Mouse (Mus musculus) heart, embryonic 16.5 days (tissue): ENCODE measurements around the gene Wdr20. TPM values are rescaled to one million over a fixed set of nuclear protein-coding genes. Genes with fewer than 3 reads are reported as not detected.
"Not testable (repeated sequence)": the region's sequence is repeated elsewhere in the genome, so short reads cannot be mapped to it uniquely, and the experiment has no call there.

Source experiments
- ATAC-seq: fragments of 200-750 bp; cut with Nextera tagmentation; replicated peaks from 2 replicates; pipeline ENCODE4 v1.8.0; 2017; ENCODE audit warnings: moderate number of reproducible peaks; ENCODE audit not compliant: insufficient read depth, low FRiP score; ENCODE audit errors: extremely low read depth
- H3K27ac ChIP-seq: fragments of 300-500 bp; sonication (generic); 2 replicates; pipeline ENCODE4 v1.5.1; 2014; ENCODE audit warnings: mild to moderate bottlenecking, low read length, control low read depth, moderate library complexity
- H3K27me3 ChIP-seq: fragments of 300-500 bp; sonication (generic); 2 replicates; pipeline ENCODE4 v1.6.1; 2014; ENCODE audit warnings: low read length, mixed read lengths; ENCODE audit not compliant: control insufficient read depth, insufficient read depth
- H3K36me3 ChIP-seq: fragments of 300-500 bp; sonication (generic); 2 replicates; pipeline ENCODE4 v1.6.1; 2014; ENCODE audit not compliant: control insufficient read depth, insufficient read depth
- H3K4me1 ChIP-seq: fragments of 300-500 bp; sonication (generic); 2 replicates; pipeline ENCODE4 v1.6.1; 2014; ENCODE audit warnings: low read length, mixed read lengths; ENCODE audit not compliant: control insufficient read depth, insufficient read depth
- H3K4me2 ChIP-seq: fragments of 300-500 bp; sonication (generic); 2 replicates; pipeline ENCODE4 v1.6.1; 2014; ENCODE audit warnings: low read depth, mild to moderate bottlenecking, control low read depth, low read length
- H3K4me3 ChIP-seq: fragments of 300-500 bp; sonication (generic); 2 replicates; pipeline ENCODE4 v1.5.1; 2014; ENCODE audit warnings: mild to moderate bottlenecking, control low read depth, low read length
- H3K9ac ChIP-seq: fragments of 300-500 bp; sonication (generic); 2 replicates; pipeline ENCODE4 v1.6.1; 2014; ENCODE audit warnings: low read length, control low read depth
- H3K9me3 ChIP-seq: fragments of 300-500 bp; sonication (generic); replicated peaks from 2 replicates; pipeline ENCODE4 v1.6.1; 2016; ENCODE audit warnings: low read length; ENCODE audit not compliant: control insufficient read depth
- WGBS: fragments of 180-500 bp; shearing (Covaris S2); extraction: QIAGEN DNeasy Blood & Tissue Kit; methylation state at CpG from one replicate; pipeline ENCODE4 v1.1.7; 2014; 5-methylcytosine and 5-hydroxymethylcytosine counted together
- polyA plus RNA-seq: library from polyadenylated mRNA; unstranded; fragments of >200 nt; fragmentation: Nextera tagmentation; extraction: Ambion mirVana; gene quantifications from 2 replicates; pipeline ENCODE4 v1.2.1, GENCODE M21; 2015

The Wdr20 gene
- polyA plus RNA-seq, 1 experiment from 2014 or later: 18.0 TPM

DNA sequence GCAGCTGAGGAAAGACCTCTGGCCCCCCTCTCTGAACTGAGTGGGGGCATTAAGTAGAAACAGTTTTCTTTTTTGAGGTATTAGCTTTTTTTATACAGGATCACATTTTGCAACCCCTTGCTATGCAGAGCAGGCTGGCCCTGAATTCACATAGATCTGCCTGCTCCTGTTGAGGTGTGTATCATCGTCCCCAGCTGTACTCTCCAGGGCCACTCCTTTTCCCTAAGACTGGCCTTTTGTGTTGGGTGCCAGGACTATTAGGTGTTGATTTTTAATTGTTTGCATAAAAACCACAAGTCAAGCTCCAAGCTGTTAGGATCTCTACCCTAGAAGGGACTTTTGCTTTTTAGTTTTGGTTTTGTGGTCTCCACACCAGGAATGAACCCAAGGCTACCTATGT is 39.7 kb upstream of the Wdr20 start:
- H3K4me2 ChIP-seq: no peak overlapping the region
- H3K4me1 ChIP-seq: peaks cover 22% of the 10 kb centered on the region
- H3K27me3 ChIP-seq: no peaks in the 10 kb centered on the region
- no peak overlapping the region for H3K4me3 ChIP-seq
- ATAC-seq: no peak
- H3K36me3 ChIP-seq: peaks cover 9% of the 10 kb centered on the region; the same call in 1 of the 2 replicates
- no peak overlapping the region for H3K9ac ChIP-seq
- no peaks in the 10 kb centered on the region for H3K9me3 ChIP-seq
- 97% methylated on average over 1 of the region's 1 CpGs for WGBS
- H3K27ac ChIP-seq: peak overlapping the region; percentile 13; the same call in 1 of the 2 replicates

GRCm38 (mm10) chr12:110698523-110699170 is 39.1 kb upstream of the Wdr20 start:
- Histone ChIP-seq H3K4me2 (peak overlapping the region; percentile 33; the same call in 1 of the 2 replicates), H3K4me1 (peaks cover 27% of the 10 kb centered on the region), H3K27ac (peak overlapping the region; percentile 13; the same call in 1 of the 2 replicates), H3K9ac (0 out of 2 replicates have a peak overlapping the region, but pooled peaks have one; percentile 36), H3K9me3 (no peaks in the 10 kb centered on the region), H3K27me3 (no peaks in the 10 kb centered on the region), H3K36me3 (peaks cover 7% of the 10 kb centered on the region; the same call in 1 of the 2 replicates), H3K4me3 (no peak overlapping the region)
- no peak for ATAC-seq
- WGBS: 34% methylated on average over 15 of the region's 15 CpGs

GRCm38 (mm10) chr12:110699171-110699547 is 38.6 kb upstream of the Wdr20 start:
- peaks cover 28% of the 10 kb centered on the region for H3K4me1 ChIP-seq
- no peaks in the 10 kb centered on the region for H3K9me3 ChIP-seq
- WGBS: 50% methylated on average over 2 of the region's 2 CpGs
- H3K4me3 ChIP-seq: no peak overlapping the region
- H3K4me2 ChIP-seq: peak overlapping the region; percentile 33; the same call in 1 of the 2 replicates
- ATAC-seq: no peak
- H3K27me3 ChIP-seq: no peaks in the 10 kb centered on the region
- no peak overlapping the region for H3K27ac ChIP-seq
- peaks cover 7% of the 10 kb centered on the region; the same call in 1 of the 2 replicates for H3K36me3 ChIP-seq
- 0 out of 2 replicates have a peak overlapping the region, but pooled peaks have one; percentile 36 for H3K9ac ChIP-seq

GRCm38 (mm10) chr12:110700730-110701129 is 37.0 kb upstream of the Wdr20 start:
- Histone ChIP-seq H3K4me3 (no peak overlapping the region), H3K4me2 (no peak overlapping the region), H3K36me3 (no peaks in the 10 kb centered on the region), H3K27ac (no peak overlapping the region), H3K9me3 (no peaks in the 10 kb centered on the region), H3K9ac (peak overlapping the region; percentile 47), H3K27me3 (no peaks in the 10 kb centered on the region), H3K4me1 (peaks cover 20% of the 10 kb centered on the region)
- 50% methylated on average over 2 of the region's 2 CpGs for WGBS
- no peak for ATAC-seq

GRCm38 (mm10) chr12:110701363-110701762 is 36.4 kb upstream of the Wdr20 start:
- peak overlapping the region; percentile 47; the same call in 1 of the 2 replicates for H3K9ac ChIP-seq
- not testable (repeated sequence) for H3K27ac ChIP-seq
- 38% methylated on average over 3 of the region's 3 CpGs for WGBS

DNA sequence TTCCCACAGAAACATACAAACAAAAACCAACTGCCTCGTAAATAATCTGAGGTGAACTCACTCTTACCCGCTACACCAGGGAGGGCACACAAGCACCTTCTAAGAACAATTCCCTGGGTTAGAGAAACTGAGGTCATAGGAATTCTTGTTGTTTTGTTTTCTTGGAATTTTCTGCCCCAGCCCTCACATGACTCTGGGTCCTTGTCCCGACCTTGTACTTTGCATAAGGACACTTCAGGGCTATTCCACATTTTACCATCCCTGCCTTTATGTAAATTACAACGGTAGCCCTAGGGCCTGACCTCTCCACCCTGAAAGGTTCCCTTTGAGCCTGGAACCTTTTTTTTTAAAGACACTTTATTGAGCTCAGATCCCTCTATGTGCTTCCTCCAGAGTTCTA is 35.2 kb upstream of the Wdr20 start, which contains the start of gene Hsp90aa1:
Hsp90aa1 (minus strand) TSS at position 173 of the 400 bp plus-strand sequence.
- peak within 1 kb of the TSS; percentile 31 for H3K4me3 ChIP-seq
- H3K9me3 ChIP-seq: no peaks in the 10 kb centered on the region
- peak within 1 kb of the TSS; percentile 44 for H3K9ac ChIP-seq
- H3K27me3 ChIP-seq: no peaks in the 10 kb centered on the region
- 44% methylated on average over 4 of the region's 4 CpGs for WGBS
- ATAC-seq: no peak
- H3K4me1 ChIP-seq: peaks cover 20% of the 10 kb centered on the region
- peak within 1 kb of the TSS; percentile 56 for H3K4me2 ChIP-seq
- H3K27ac ChIP-seq: peak within 1 kb of the TSS; percentile 64
- no peaks in the 10 kb centered on the region for H3K36me3 ChIP-seq

More at GRCm38 (mm10) chr12:110701363-110701762, 36.4 kb upstream of the Wdr20 start:
- not testable (repeated sequence) for H3K27me3 ChIP-seq, H3K9me3 ChIP-seq, ATAC-seq, H3K4me3 ChIP-seq, H3K4me2 ChIP-seq, H3K36me3 ChIP-seq
- H3K4me1 ChIP-seq: peaks cover 20% of the 10 kb centered on the region

DNA sequence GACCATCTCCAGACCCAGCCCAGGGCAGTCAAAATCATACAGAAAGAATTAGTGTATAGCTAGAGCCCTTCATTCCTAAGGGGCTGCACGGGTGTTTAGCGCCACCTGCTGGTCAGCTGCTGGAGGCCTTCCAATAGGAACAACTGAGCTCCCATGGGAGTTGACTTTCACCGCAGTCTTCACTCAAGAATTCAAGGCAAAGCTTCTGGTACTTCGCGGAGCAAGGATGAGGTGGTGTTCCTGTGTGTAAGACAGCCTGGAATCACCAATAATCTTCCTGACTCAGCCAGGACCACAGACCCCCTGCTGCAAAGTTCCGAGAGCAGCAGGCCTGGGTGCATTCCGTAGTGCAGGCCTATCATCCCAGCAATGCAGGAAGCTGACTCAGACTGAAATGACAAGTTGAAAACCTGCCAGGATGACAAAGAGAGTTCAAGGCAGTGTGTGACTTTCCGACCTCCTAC is 34.7 kb upstream of the Wdr20 start:
- no peaks in the 10 kb centered on the region for H3K9me3 ChIP-seq
- no peaks in the 10 kb centered on the region for H3K27me3 ChIP-seq
- 12% methylated on average over 8 of the region's 8 CpGs for WGBS
- peak overlapping the region; percentile 44 for H3K9ac ChIP-seq
- ATAC-seq: peak; percentile 66
- H3K36me3 ChIP-seq: no peaks in the 10 kb centered on the region
- H3K4me1 ChIP-seq: peaks cover 20% of the 10 kb centered on the region
- H3K27ac ChIP-seq: peak overlapping the region; percentile 64
- peak overlapping the region; percentile 31 for H3K4me3 ChIP-seq
- peak overlapping the region; percentile 56 for H3K4me2 ChIP-seq

- Histone ChIP-seq H3K27ac (peak overlapping the region; percentile 64), H3K36me3 (no peaks in the 10 kb centered on the region), H3K27me3 (no peaks in the 10 kb centered on the region), H3K4me3 (no peak overlapping the region), H3K9ac (peak overlapping the region; percentile 44), H3K4me2 (no peak overlapping the region), H3K4me1 (peaks cover 19% of the 10 kb centered on the region), H3K9me3 (no peaks in the 10 kb centered on the region)
- 62% methylated on average over 7 of the region's 7 CpGs for WGBS
- ATAC-seq: no peak
Measured at GRCm38 (mm10) chr12:110703682-110704081, 34.1 kb upstream of the Wdr20 start.

- whole genome bisulfite sequencing: 81% methylated on average over 4 of the region's 4 CpGs
- ATAC-seq: not testable (repeated sequence)
Measured at GRCm38 (mm10) chr12:110705419-110705818, 32.3 kb upstream of the Wdr20 start.

More at GRCm38 (mm10) chr12:110705419-110705818, 32.3 kb upstream of the Wdr20 start:
- not testable (repeated sequence) for H3K4me2 ChIP-seq, H3K27ac ChIP-seq, H3K9me3 ChIP-seq, H3K36me3 ChIP-seq, H3K4me3 ChIP-seq, H3K27me3 ChIP-seq, H3K9ac ChIP-seq
- H3K4me1 ChIP-seq: peaks cover 14% of the 10 kb centered on the region
